Mouse (Mus musculus) CH12.LX (cell line): ENCODE data around the gene Gm11127. TPM values are rescaled to one million over a fixed set of nuclear protein-coding genes. Genes with fewer than 3 reads are reported as not detected.

ENCODE experiments used
- polyA plus RNA-seq: library from polyadenylated mRNA; unstranded; fragments of >175 nt; gene quantifications from 2 replicates; pipeline ENCODE4 v1.2.1, GENCODE M21; 2012; ENCODE audit warnings: low read depth; ENCODE audit not compliant: insufficient read length
- total RNA-seq, 2 experiments: library from RNA; depleted of rRNA; stranded (reverse); fragments of 300-350 nt in 1 of 2; fragments of >200 nt in 1 of 2; gene quantifications; 2 replicates each; pipeline ENCODE4 v1.2.3; 2012 to 2014

Gm11127 gene
- total and polyA plus RNA-seq, 3 experiments, result 0.27 to 25.1 (median 2.0) TPM

Other genes with a start within 250 kb of the Gm11127 start
Only the 20 nearest of the 25 such genes appear.
- gene Nrm, start 197.1 kb downstream of the Gm11127 start, total RNA-seq (2012; rRNA removed), result 12.5 and 16.7 TPM in 2 replicates
- gene Nrm, start 197.1 kb downstream of the Gm11127 start, total RNA-seq (2014; rRNA removed), result 10.0 and 12.1 TPM in 2 replicates
- 14.0 and 15.4 TPM in 2 replicates for gene Nrm, start 197.1 kb downstream of the Gm11127 start, polyA plus RNA-seq
- gene Ppp1r18, start 192.8 kb downstream of the Gm11127 start, total RNA-seq (2012; rRNA removed), result 20.5 and 21.4 TPM in 2 replicates
- 7.5 and 8.5 TPM in 2 replicates for gene Ppp1r18, start 192.8 kb downstream of the Gm11127 start, total RNA-seq (2014; rRNA removed)
- 48.9 and 50.1 TPM in 2 replicates for gene Ppp1r18, start 192.8 kb downstream of the Gm11127 start, polyA plus RNA-seq
- 75.3 and 81.0 TPM in 2 replicates for gene Dhx16, start 178.6 kb downstream of the Gm11127 start, total RNA-seq (2012; rRNA removed)
- 74.8 and 75.0 TPM in 2 replicates for gene Dhx16, start 178.6 kb downstream of the Gm11127 start, total RNA-seq (2014; rRNA removed)
- 84.4 and 107 TPM in 2 replicates for gene Dhx16, start 178.6 kb downstream of the Gm11127 start, polyA plus RNA-seq
- 7.1 and 8.7 TPM in 2 replicates for gene 2310061I04Rik, start 160.9 kb downstream of the Gm11127 start, total RNA-seq (2012; rRNA removed)
- gene 2310061I04Rik, start 160.9 kb downstream of the Gm11127 start, total RNA-seq (2014; rRNA removed), result 4.2 and 5.7 TPM in 2 replicates
- 39.5 and 46.4 TPM in 2 replicates for gene 2310061I04Rik, start 160.9 kb downstream of the Gm11127 start, polyA plus RNA-seq
- gene Atat1, start 148.3 kb downstream of the Gm11127 start, total RNA-seq (2012; rRNA removed), result 12.5 and 14.5 TPM in 2 replicates
- 5.2 and 5.7 TPM in 2 replicates for gene Atat1, start 148.3 kb downstream of the Gm11127 start, total RNA-seq (2014; rRNA removed)
- 9.9 and 10.4 TPM in 2 replicates for gene Atat1, start 148.3 kb downstream of the Gm11127 start, polyA plus RNA-seq
- gene Mrps18b, start 142.0 kb downstream of the Gm11127 start, total RNA-seq (2012; rRNA removed), result 108 and 135 TPM in 2 replicates
- 135 and 148 TPM in 2 replicates for gene Mrps18b, start 142.0 kb downstream of the Gm11127 start, total RNA-seq (2014; rRNA removed)
- gene Mrps18b, start 142.0 kb downstream of the Gm11127 start, polyA plus RNA-seq, result 172 and 180 TPM in 2 replicates
- 31.6 TPM in 2 replicates for gene Ppp1r10, start 141.9 kb downstream of the Gm11127 start, total RNA-seq (2012; rRNA removed)
- gene Ppp1r10, start 141.9 kb downstream of the Gm11127 start, total RNA-seq (2014; rRNA removed), result 10.7 and 14.5 TPM in 2 replicates
- 69.9 and 70.3 TPM in 2 replicates for gene Ppp1r10, start 141.9 kb downstream of the Gm11127 start, polyA plus RNA-seq
- gene Abcf1, start 88.6 kb downstream of the Gm11127 start, total RNA-seq (2012; rRNA removed), result 110 and 136 TPM in 2 replicates
- gene Abcf1, start 88.6 kb downstream of the Gm11127 start, total RNA-seq (2014; rRNA removed), result 52.8 and 52.9 TPM in 2 replicates
- gene Abcf1, start 88.6 kb downstream of the Gm11127 start, polyA plus RNA-seq, result 290 and 352 TPM in 2 replicates
- 24.3 and 29.0 TPM in 2 replicates for gene Gnl1, start 78.5 kb downstream of the Gm11127 start, total RNA-seq (2012; rRNA removed)
- 15.9 and 18.7 TPM in 2 replicates for gene Gnl1, start 78.5 kb downstream of the Gm11127 start, total RNA-seq (2014; rRNA removed)
- 33.4 and 41.1 TPM in 2 replicates for gene Gnl1, start 78.5 kb downstream of the Gm11127 start, polyA plus RNA-seq
- 5.5 and 8.3 TPM in 2 replicates for gene Prr3, start 78.1 kb downstream of the Gm11127 start, total RNA-seq (2012; rRNA removed)
- gene Prr3, start 78.1 kb downstream of the Gm11127 start, total RNA-seq (2014; rRNA removed), result 2.3 and 4.0 TPM in 2 replicates
- gene Prr3, start 78.1 kb downstream of the Gm11127 start, polyA plus RNA-seq, result 30.6 and 32.0 TPM in 2 replicates
- gene H2-T24, start 37.8 kb downstream of the Gm11127 start, total RNA-seq (2012; rRNA removed), result 9.8 and 16.1 TPM in 2 replicates
- gene H2-T24, start 37.8 kb downstream of the Gm11127 start, total RNA-seq (2014; rRNA removed), result 6.6 and 7.6 TPM in 2 replicates
- gene H2-T24, start 37.8 kb downstream of the Gm11127 start, polyA plus RNA-seq, result 8.9 and 9.3 TPM in 2 replicates
- 21.8 and 23.0 TPM in 2 replicates for gene H2-T23, start 25.5 kb downstream of the Gm11127 start, total RNA-seq (2012; rRNA removed)
- gene H2-T23, start 25.5 kb downstream of the Gm11127 start, total RNA-seq (2014; rRNA removed), result 35.6 and 38.8 TPM in 2 replicates
- 42.1 and 75.0 TPM in 2 replicates for gene H2-T23, start 25.5 kb downstream of the Gm11127 start, polyA plus RNA-seq
- 9.6 and 10.6 TPM in 2 replicates for gene H2-T22, start 15.6 kb downstream of the Gm11127 start, total RNA-seq (2012; rRNA removed)
- 14.9 and 16.4 TPM in 2 replicates for gene H2-T22, start 15.6 kb downstream of the Gm11127 start, total RNA-seq (2014; rRNA removed)
- gene H2-T22, start 15.6 kb downstream of the Gm11127 start, polyA plus RNA-seq, result 19.8 and 26.1 TPM in 2 replicates
- gene Gm6034, start 15.4 kb downstream of the Gm11127 start, total RNA-seq (2012; rRNA removed), result 0.80 and 1.1 TPM in 2 replicates
- 0.42 TPM in 1 of 2 replicates, not detected in the other for gene Gm6034, start 15.4 kb downstream of the Gm11127 start, total RNA-seq (2014; rRNA removed)
- gene Gm6034, start 15.4 kb downstream of the Gm11127 start, polyA plus RNA-seq, result 1.7 and 2.1 TPM in 2 replicates
- 0.34 and 0.55 TPM in 2 replicates for gene Gm19684, start 63.3 kb upstream of the Gm11127 start, total RNA-seq (2012; rRNA removed)
- gene Gm19684, start 63.3 kb upstream of the Gm11127 start, total RNA-seq (2014; rRNA removed), result 0.35 TPM in 1 of 2 replicates, not detected in the other
- 0.87 and 0.93 TPM in 2 replicates for gene Gm19684, start 63.3 kb upstream of the Gm11127 start, polyA plus RNA-seq
- gene Gm7030, start 71.1 kb upstream of the Gm11127 start, total RNA-seq (2012; rRNA removed), result not detected in 2 replicates
- gene Gm7030, start 71.1 kb upstream of the Gm11127 start, total RNA-seq (2014; rRNA removed), result not detected in 2 replicates
- gene Gm7030, start 71.1 kb upstream of the Gm11127 start, polyA plus RNA-seq, result not detected in 2 replicates
- 0.25 and 0.38 TPM in 2 replicates for gene Gm8909, start 110.2 kb upstream of the Gm11127 start, total RNA-seq (2012; rRNA removed)
- not detected in 2 replicates for gene Gm8909, start 110.2 kb upstream of the Gm11127 start, total RNA-seq (2014; rRNA removed)
- gene Gm8909, start 110.2 kb upstream of the Gm11127 start, polyA plus RNA-seq, result 16.5 and 35.5 TPM in 2 replicates
- gene H2-T3, start 131.9 kb upstream of the Gm11127 start, total RNA-seq (2012; rRNA removed), result not detected in 2 replicates
- not detected in 2 replicates for gene H2-T3, start 131.9 kb upstream of the Gm11127 start, total RNA-seq (2014; rRNA removed)
- gene H2-T3, start 131.9 kb upstream of the Gm11127 start, polyA plus RNA-seq, result 0.74 and 1.3 TPM in 2 replicates
- gene Rpp21, start 199.7 kb upstream of the Gm11127 start, total RNA-seq (2012; rRNA removed), result 53.8 and 59.7 TPM in 2 replicates
- 22.5 and 25.4 TPM in 2 replicates for gene Rpp21, start 199.7 kb upstream of the Gm11127 start, total RNA-seq (2014; rRNA removed)
- gene Rpp21, start 199.7 kb upstream of the Gm11127 start, polyA plus RNA-seq, result 44.2 and 50.5 TPM in 2 replicates
- 10.4 and 12.6 TPM in 2 replicates for gene Trim39, start 213.9 kb upstream of the Gm11127 start, total RNA-seq (2012; rRNA removed)
- gene Trim39, start 213.9 kb upstream of the Gm11127 start, total RNA-seq (2014; rRNA removed), result 11.1 and 12.3 TPM in 2 replicates
- gene Trim39, start 213.9 kb upstream of the Gm11127 start, polyA plus RNA-seq, result 14.2 and 14.5 TPM in 2 replicates